Mouse (Mus musculus): ENCODE results near the gene Lasp1. TPM values are rescaled to one million over a fixed set of nuclear protein-coding genes. Genes with fewer than 3 reads are reported as not detected.

The Lasp1 gene
- total and polyA plus RNA-seq, 3 experiments = 28.2 to 31.6 (median 31.1) TPM

DNA sequence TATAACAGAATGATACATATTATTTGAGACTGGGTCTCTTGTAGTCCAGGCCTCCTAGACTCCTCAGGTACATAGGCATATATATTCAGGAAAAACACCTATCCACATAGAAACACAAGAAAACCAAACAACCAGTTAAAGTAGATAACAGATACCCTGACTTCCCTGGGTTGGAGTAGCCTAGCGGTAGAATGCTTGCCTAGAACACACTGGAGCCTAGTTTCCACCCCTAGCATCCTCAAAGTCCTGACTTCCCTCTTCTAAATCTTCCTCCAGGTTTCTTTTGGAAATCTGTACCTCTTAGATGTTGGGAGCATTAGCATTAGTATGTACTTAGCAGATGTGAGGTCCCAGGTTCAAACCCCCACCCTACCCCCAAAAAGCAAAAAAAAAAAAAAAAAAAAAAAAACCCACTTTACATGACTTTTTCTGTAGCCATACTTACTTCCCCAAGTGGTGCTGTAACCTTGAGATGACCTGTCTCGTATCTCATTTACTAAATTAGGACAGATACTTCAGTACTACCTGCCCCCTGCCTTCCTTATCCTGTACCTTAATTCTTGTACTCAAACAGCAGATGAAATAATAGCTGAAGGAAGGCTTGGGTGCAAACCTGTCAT lies 86.6 kb downstream of the Lasp1 start:
- DNase-seq = no peak
- TF ChIP-seq CTCF (IDR thresholded peaks at IDR 0.05) (no peak), EP300 (IDR thresholded peaks at IDR 0.05; ENCODE audit: insufficient read depth, low read depth, low read length) (no peak), POLR2A (IDR thresholded peaks at IDR 0.05; ENCODE audit: insufficient read depth, low read depth, low read length) (no peak)
- Histone ChIP-seq H3K27ac (no peak overlapping the region), H3K9ac (ENCODE audit: low read depth, low read length) (no peak overlapping the region), H3K79me2 (replicated peaks; ENCODE audit: control insufficient read depth, insufficient read depth, low read length) (no peaks in the 10 kb centered on the region), H3K4me3 (no peak overlapping the region), H3K27me3 (ENCODE audit: control insufficient read depth, insufficient read depth, low read length) (no peaks in the 10 kb centered on the region), H3K36me3 (ENCODE audit: control insufficient read depth, insufficient read depth, low read length) (no peaks in the 10 kb centered on the region), H3K4me1 (ENCODE audit: control insufficient read depth, insufficient read depth, low read length) (no peaks in the 10 kb centered on the region)
- 87% methylated on average over 2 of the region's 2 CpGs for WGBS
- intact Hi-C loops (cut with DNase I) = loop anchor here (2.0 kb wide), 1 partner anchor 45 kb away; the partner anchor contains the start of gene B230217C12Rik

Other genes with a start within 250 kb of the Lasp1 start
- under 1 TPM; 0.13 to 0.36 TPM for gene Srcin1, start 222.8 kb upstream of the Lasp1 start, total RNA-seq (2021)
- 0.26 and 0.31 TPM in 2 replicates for gene Srcin1, start 222.8 kb upstream of the Lasp1 start, polyA plus RNA-seq (2012; rRNA removed)
- gene Epop, start 169.3 kb upstream of the Lasp1 start, total RNA-seq (2021) = 1 to 10 TPM; 1.4 to 2.6 TPM
- 0.44 and 0.61 TPM in 2 replicates for gene Epop, start 169.3 kb upstream of the Lasp1 start, polyA plus RNA-seq (2012; rRNA removed)
- 10 to 100 TPM; 67.1 to 72.5 TPM for gene Mllt6, start 135.6 kb upstream of the Lasp1 start, total RNA-seq (2021)
- gene Mllt6, start 135.6 kb upstream of the Lasp1 start, polyA plus RNA-seq (2012; rRNA removed) = 37.9 and 46.2 TPM in 2 replicates
- gene Cisd3, start 113.2 kb upstream of the Lasp1 start, total RNA-seq (2021) = 100 to 1,000 TPM; 130 to 137 TPM
- gene Cisd3, start 113.2 kb upstream of the Lasp1 start, polyA plus RNA-seq (2012; rRNA removed) = 82.7 and 106 TPM in 2 replicates
- 1 to 10 TPM; 4.1 to 5.6 TPM for gene Pcgf2, start 98.5 kb upstream of the Lasp1 start, total RNA-seq (2021)
- gene Pcgf2, start 98.5 kb upstream of the Lasp1 start, polyA plus RNA-seq (2012; rRNA removed) = 9.5 and 17.8 TPM in 2 replicates
- gene Psmb3, start 95.6 kb upstream of the Lasp1 start, total RNA-seq (2021) = 100 to 1,000 TPM; 135 to 139 TPM
- gene Psmb3, start 95.6 kb upstream of the Lasp1 start, polyA plus RNA-seq (2012; rRNA removed) = 273 and 314 TPM in 2 replicates
- gene Pip4k2b, start 54.3 kb upstream of the Lasp1 start, total RNA-seq (2021) = 10 to 100 TPM; 20.8 to 21.4 TPM
- 13.8 and 18.1 TPM in 2 replicates for gene Pip4k2b, start 54.3 kb upstream of the Lasp1 start, polyA plus RNA-seq (2012; rRNA removed)
- 1 to 10 TPM; 7.6 to 7.9 TPM for gene Cwc25, start 32.4 kb upstream of the Lasp1 start, total RNA-seq (2021)
- 6.0 and 8.7 TPM in 2 replicates for gene Cwc25, start 32.4 kb upstream of the Lasp1 start, polyA plus RNA-seq (2012; rRNA removed)
- not detected for gene 1700001P01Rik, start 23.1 kb upstream of the Lasp1 start, total RNA-seq (2021)
- gene 1700001P01Rik, start 23.1 kb upstream of the Lasp1 start, polyA plus RNA-seq (2012; rRNA removed) = 0.20 TPM in 1 of 2 replicates, not detected in the other
- 100 to 1,000 TPM; 509 to 574 TPM for gene Rpl23, start 16.6 kb upstream of the Lasp1 start, total RNA-seq (2021)
- gene Rpl23, start 16.6 kb upstream of the Lasp1 start, polyA plus RNA-seq (2012; rRNA removed) = 103 and 140 TPM in 2 replicates
- gene B230217C12Rik, start 41.8 kb downstream of the Lasp1 start, total RNA-seq (2021) = 1 to 10 TPM in 1 of 2 experiments, under 1 TPM in 1; 0.64 to 1.6 TPM
- gene B230217C12Rik, start 41.8 kb downstream of the Lasp1 start, polyA plus RNA-seq (2012; rRNA removed) = 2.3 and 2.7 TPM in 2 replicates
- under 1 TPM; 0.29 to 0.45 TPM for gene Fbxo47, start 85.2 kb downstream of the Lasp1 start, total RNA-seq (2021)
- gene Fbxo47, start 85.2 kb downstream of the Lasp1 start, polyA plus RNA-seq (2012; rRNA removed) = 0.29 and 0.43 TPM in 2 replicates
- 1 to 10 TPM; 4.5 to 5.5 TPM for gene Plxdc1, start 187.4 kb downstream of the Lasp1 start, total RNA-seq (2021)
- gene Plxdc1, start 187.4 kb downstream of the Lasp1 start, polyA plus RNA-seq (2012; rRNA removed) = 6.6 and 8.5 TPM in 2 replicates
- gene Arl5c, start 197.2 kb downstream of the Lasp1 start, total RNA-seq (2021) = under 1 TPM; 0.66 to 0.70 TPM
- gene Arl5c, start 197.2 kb downstream of the Lasp1 start, polyA plus RNA-seq (2012; rRNA removed) = 2.4 and 2.8 TPM in 2 replicates
- 1 to 10 TPM; 5.9 to 6.1 TPM for gene Cacnb1, start 224.0 kb downstream of the Lasp1 start, total RNA-seq (2021)
- 10.0 and 10.5 TPM in 2 replicates for gene Cacnb1, start 224.0 kb downstream of the Lasp1 start, polyA plus RNA-seq (2012; rRNA removed)
- 100 to 1,000 TPM; 505 to 604 TPM for gene Rpl19, start 227.7 kb downstream of the Lasp1 start, total RNA-seq (2021)
- 348 and 422 TPM in 2 replicates for gene Rpl19, start 227.7 kb downstream of the Lasp1 start, polyA plus RNA-seq (2012; rRNA removed)